Comparison of ENCODE assay signal across 11 mouse cellular contexts in the genomic region with DNA sequence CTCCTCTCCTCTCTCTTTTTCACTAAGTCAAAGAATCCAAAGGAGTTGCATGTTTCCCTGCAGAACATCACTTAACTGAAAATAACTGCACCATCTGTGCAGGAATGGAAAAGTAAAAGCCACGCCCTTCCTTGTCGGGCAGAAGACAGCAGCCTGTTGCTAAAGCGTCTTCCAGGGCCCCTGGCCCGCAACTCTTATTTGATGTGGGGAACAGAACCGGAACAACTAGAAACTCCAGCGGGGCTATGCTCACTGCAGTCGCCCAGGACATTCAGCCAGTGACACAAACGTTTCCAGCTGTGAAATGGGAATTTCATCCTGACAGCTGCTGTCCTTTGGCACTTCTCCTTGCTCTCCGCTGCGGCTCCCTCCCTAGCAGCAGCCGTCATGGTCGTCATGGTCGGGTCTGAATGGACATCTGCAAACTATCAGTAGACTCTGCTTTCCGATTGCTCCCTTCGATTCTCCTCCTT.
DNase-seq lines count a peak whose midpoint lies in the region; ATAC-seq and TF ChIP-seq lines count a peak whose summit lies in the region.
"Had no signal": no experiment of that assay in that cellular context is flagged by ENCODE, and none has a peak within 500 bp of the region (broad histone marks: within the 10 kb centered on the region; RNA-seq: fewer than 3 reads in every experiment).

No protein-coding gene starts in this region.

- H3K36me3 ChIP-seq in lung, postnatal 0 days (ENCODE audit: insufficient read depth, low read length) = no peaks in the 10 kb centered on the region
- no peaks in the 10 kb centered on the region; the same call in 1 of the 2 replicates for H3K36me3 ChIP-seq in embryonic facial prominence, embryonic 14.5 days (ENCODE audit: control insufficient read depth, insufficient read depth, low read length)
- no peaks in the 10 kb centered on the region for H3K36me3 ChIP-seq in forebrain, embryonic 11.5 days (ENCODE audit: control insufficient read depth, insufficient read depth, low read length)
- no peaks in the 10 kb centered on the region for H3K36me3 ChIP-seq in kidney, embryonic 14.5 days (ENCODE audit: control insufficient read depth, insufficient read depth, low read length)
- H3K36me3 ChIP-seq: midbrain, embryonic 13.5 days; stomach, embryonic 15.5 days had no signal

- H3K27ac ChIP-seq in lung, postnatal 0 days (ENCODE audit: low read length) = no peak overlapping the region
- H3K27ac ChIP-seq in embryonic facial prominence, embryonic 14.5 days (replicated peaks; ENCODE audit: low read depth, low read length) = peak overlapping the region; percentile 63
- no peak overlapping the region for H3K27ac ChIP-seq in forebrain, embryonic 11.5 days (ENCODE audit: low read depth, low read length)
- H3K27ac ChIP-seq in kidney, embryonic 14.5 days (ENCODE audit: low read depth, low read length) = no peak overlapping the region
- H3K27ac ChIP-seq: midbrain, embryonic 13.5 days; stomach, embryonic 15.5 days had no signal

- H3K9ac ChIP-seq in lung, postnatal 0 days (replicated peaks; ENCODE audit: low read depth) = no peak overlapping the region
- H3K9ac ChIP-seq in embryonic facial prominence, embryonic 14.5 days (ENCODE audit: low read depth, low read length) = no peak overlapping the region
- H3K9ac ChIP-seq in forebrain, embryonic 11.5 days (ENCODE audit: low read length) = no peak overlapping the region
- no peak overlapping the region for H3K9ac ChIP-seq in kidney, embryonic 14.5 days (ENCODE audit: low read depth, low read length)
- H3K9ac ChIP-seq: midbrain, embryonic 13.5 days; stomach, embryonic 15.5 days had no signal

- intact Hi-C loops in heart, postnatal 14 days (cut with DNase I) = no loop called here

- ATAC-seq in lung, postnatal 0 days = no peak
- ATAC-seq in embryonic facial prominence, embryonic 14.5 days (ENCODE audit: low read depth) = peak; percentile 42; the same call in 1 of the 2 replicates
- no peak for ATAC-seq in forebrain, embryonic 11.5 days (replicated peaks; ENCODE audit: low FRiP score)
- no peak for ATAC-seq in kidney, embryonic 14.5 days (ENCODE audit: low FRiP score, low TSS enrichment)

- peaks cover 17% of the 10 kb centered on the region for H3K4me1 ChIP-seq in lung, postnatal 0 days (ENCODE audit: insufficient read depth, low read depth, low read length)
- H3K4me1 ChIP-seq in embryonic facial prominence, embryonic 14.5 days (ENCODE audit: control insufficient read depth, insufficient read depth, low read length) = peaks cover 71% of the 10 kb centered on the region
- peaks cover 13% of the 10 kb centered on the region for H3K4me1 ChIP-seq in forebrain, embryonic 11.5 days (replicated peaks; ENCODE audit: control insufficient read depth, insufficient read depth, low read length)
- H3K4me1 ChIP-seq in kidney, embryonic 14.5 days (ENCODE audit: control insufficient read depth, insufficient read depth, low read length) = peaks cover 26% of the 10 kb centered on the region

- peak; percentile 26 for DNase-seq in lung, postnatal 0 days (ENCODE audit: low spot score)
- no peak for DNase-seq in lung, postnatal 14 days
- DNase-seq in embryonic facial prominence, embryonic 14.5 days (ENCODE audit: low spot score) = peak; percentile 81
- DNase-seq in heart, postnatal 14 days = peak; percentile 37 to 40
- DNase-seq in telencephalon, adult 2 months (ENCODE audit: low read depth, low spot score) = peak; percentile 74
- no peak for DNase-seq in kidney, adult 11 months
- DNase-seq in forebrain, embryonic 11.5 days (ENCODE audit: low spot score) = no peak
- DNase-seq: cerebellum, postnatal 36 days had no signal

- no peaks in the 10 kb centered on the region for H3K27me3 ChIP-seq in lung, postnatal 0 days (replicated peaks; ENCODE audit: insufficient read depth, low read length)
- no peaks in the 10 kb centered on the region for H3K27me3 ChIP-seq in embryonic facial prominence, embryonic 14.5 days (replicated peaks; ENCODE audit: control insufficient read depth, insufficient read depth, low read length)
- H3K27me3 ChIP-seq in forebrain, embryonic 11.5 days (ENCODE audit: control insufficient read depth, insufficient read depth, low read length) = no peaks in the 10 kb centered on the region
- no peaks in the 10 kb centered on the region for H3K27me3 ChIP-seq in kidney, embryonic 14.5 days (ENCODE audit: control insufficient read depth, insufficient read depth, low read length)
- H3K27me3 ChIP-seq: midbrain, embryonic 13.5 days; stomach, embryonic 15.5 days had no signal

- WGBS in lung, postnatal 0 days = 39% methylated on average over 15 of the region's 15 CpGs
- 12% methylated on average over 15 of the region's 15 CpGs for WGBS in embryonic facial prominence, embryonic 14.5 days
- whole genome bisulfite sequencing in forebrain, embryonic 11.5 days = 53% methylated on average over 15 of the region's 15 CpGs
- WGBS in kidney, embryonic 14.5 days = 37% methylated on average over 15 of the region's 15 CpGs

- H3K4me2 ChIP-seq in lung, postnatal 0 days (replicated peaks; ENCODE audit: low read depth, low read length) = no peak overlapping the region
- peak overlapping the region; percentile 40 for H3K4me2 ChIP-seq in embryonic facial prominence, embryonic 14.5 days (ENCODE audit: low read depth, low read length)
- H3K4me2 ChIP-seq in forebrain, embryonic 11.5 days (ENCODE audit: low read depth, low read length, severe bottlenecking) = no peak overlapping the region
- H3K4me2 ChIP-seq in kidney, embryonic 14.5 days (replicated peaks; ENCODE audit: low read depth, low read length) = no peak overlapping the region
- H3K4me2 ChIP-seq: midbrain, embryonic 13.5 days; stomach, embryonic 15.5 days had no signal

- H3K9me3 ChIP-seq in lung, postnatal 0 days (ENCODE audit: low read length) = no peaks in the 10 kb centered on the region
- H3K9me3 ChIP-seq in embryonic facial prominence, embryonic 14.5 days (ENCODE audit: control insufficient read depth, low read length) = no peaks in the 10 kb centered on the region
- H3K9me3 ChIP-seq in forebrain, embryonic 11.5 days (ENCODE audit: control insufficient read depth, low read length) = no peaks in the 10 kb centered on the region
- H3K9me3 ChIP-seq in kidney, embryonic 14.5 days (ENCODE audit: control insufficient read depth, low read length) = no peaks in the 10 kb centered on the region
- H3K9me3 ChIP-seq: midbrain, embryonic 13.5 days; stomach, embryonic 15.5 days had no signal

- TF ChIP-seq EP300 in lung, postnatal 0 days (IDR thresholded peaks at IDR 0.05) = no peak

- H3K4me3 ChIP-seq in lung, postnatal 0 days (ENCODE audit: low read depth, low read length) = no peak overlapping the region
- no peak overlapping the region for H3K4me3 ChIP-seq in embryonic facial prominence, embryonic 14.5 days (ENCODE audit: low read depth, low read length)
- H3K4me3 ChIP-seq in forebrain, embryonic 11.5 days (ENCODE audit: low read depth, low read length) = no peak overlapping the region
- H3K4me3 ChIP-seq in kidney, embryonic 14.5 days (ENCODE audit: low read length) = no peak overlapping the region
- H3K4me3 ChIP-seq: midbrain, embryonic 13.5 days; stomach, embryonic 15.5 days had no signal

- TF ChIP-seq CTCF in lung, postnatal 0 days (IDR thresholded peaks at IDR 0.05) = no peak

Comparison
In these comparisons a context has a peak if more than half of its experiments do, and no peak if none do; other contexts are left out.
1. DNase-seq: peak in lung, postnatal 0 days (single experiment), embryonic facial prominence, embryonic 14.5 days (single experiment), heart, postnatal 14 days (2 of 2) and telencephalon, adult 2 months (single experiment); none in lung, postnatal 14 days (single experiment), kidney, adult 11 months (single experiment) and forebrain, embryonic 11.5 days (single experiment).